Mouse (Mus musculus) liver, postnatal 0 days (tissue): ENCODE measurements around the gene Ppif. TPM values are rescaled to one million over a fixed set of nuclear protein-coding genes. Genes with fewer than 3 reads are reported as not detected.

ENCODE experiments used
- ATAC-seq: fragments of 200-750 bp; cut with Nextera tagmentation; 2 replicates; pipeline ENCODE4 v1.8.0; 2017; ENCODE audit warnings: mild to moderate bottlenecking, moderate library complexity
- DNase-seq: peaks from one replicate; pipeline ENCODE4 v3.0.0-alpha.2; 2016
- H3K27ac ChIP-seq: fragments of 300-500 bp; sonication (generic); 2 replicates; pipeline ENCODE4 v1.5.1; 2014; ENCODE audit warnings: antibody characterized with exemption, moderate library complexity, mild to moderate bottlenecking, low read depth
- H3K27me3 ChIP-seq: fragments of 300-500 bp; sonication (generic); 2 replicates; pipeline ENCODE4 v1.6.1; 2014; ENCODE audit warnings: low read length, control low read depth, mixed read lengths; ENCODE audit not compliant: insufficient read depth
- H3K36me3 ChIP-seq: fragments of 300-500 bp; sonication (generic); replicated peaks from 2 replicates; pipeline ENCODE4 v1.6.1; 2014; ENCODE audit warnings: mild to moderate bottlenecking, control low read depth, low read length, moderate library complexity, mixed read lengths; ENCODE audit not compliant: insufficient read depth
- H3K4me1 ChIP-seq: fragments of 300-500 bp; sonication (generic); 2 replicates; pipeline ENCODE4 v1.6.1; 2014; ENCODE audit warnings: antibody characterized with exemption, mild to moderate bottlenecking, control low read depth; ENCODE audit not compliant: insufficient read depth
- H3K4me2 ChIP-seq: fragments of 300-500 bp; sonication (generic); 2 replicates; pipeline ENCODE4 v1.6.1; 2014; ENCODE audit warnings: low read depth, mild to moderate bottlenecking, low read length, moderate library complexity, mixed read lengths
- H3K4me3 ChIP-seq: fragments of 300-500 bp; sonication (generic); 2 replicates; pipeline ENCODE4 v1.5.1; 2014; ENCODE audit warnings: low read depth, low read length
- H3K9ac ChIP-seq: fragments of 300-500 bp; sonication (generic); replicated peaks from 2 replicates; pipeline ENCODE4 v1.6.1; 2014; ENCODE audit warnings: mild to moderate bottlenecking, moderate library complexity
- H3K9me3 ChIP-seq: fragments of 300-500 bp; sonication (generic); 2 replicates; pipeline ENCODE4 v1.6.1; 2016; ENCODE audit warnings: mild to moderate bottlenecking, control low read depth, low read length, mixed read lengths
- CTCF ChIP-seq: sonication (generic); IDR thresholded peaks from 2 replicates; pipeline ENCODE4 v1.5.1; 2016; ENCODE audit warnings: antibody characterized with exemption, low read depth
- EP300 ChIP-seq: IDR thresholded peaks from 2 replicates; pipeline ENCODE4 v1.6.1; 2016; ENCODE audit warnings: antibody characterized with exemption, low read depth, mild to moderate bottlenecking
- WGBS: fragments of 180-500 bp; shearing (Covaris S2); extraction: QIAGEN DNeasy Blood & Tissue Kit; methylation state at CpG from one replicate; pipeline ENCODE4 v1.1.7; 2014; ENCODE audit not compliant: insufficient replicate concordance; 5-methylcytosine and 5-hydroxymethylcytosine counted together
- polyA plus RNA-seq: library from polyadenylated mRNA; unstranded; fragments of >200 nt; fragmentation: Nextera tagmentation; extraction: Ambion mirVana; gene quantifications from 2 replicates; pipeline ENCODE4 v1.2.1, GENCODE M21; 2015

The Ppif gene
- polyA plus RNA-seq, 1 experiment from 2014 or later = 36.0 TPM

GRCm38 (mm10) chr14:25734736-25735716, 41.1 kb downstream of the Ppif start:
- H3K4me1 ChIP-seq = peaks cover 32% of the 10 kb centered on the region
- DNase-seq = no peak
- no peak overlapping the region for H3K9ac ChIP-seq
- no peak overlapping the region for H3K4me3 ChIP-seq
- H3K27me3 ChIP-seq = no peaks in the 10 kb centered on the region
- ATAC-seq = peak; percentile 18; the same call in 1 of the 2 replicates
- H3K4me2 ChIP-seq = no peak overlapping the region
- H3K36me3 ChIP-seq = no peaks in the 10 kb centered on the region; the same call in 1 of the 2 replicates
- no peaks in the 10 kb centered on the region for H3K9me3 ChIP-seq
- WGBS = 46% methylated on average over 17 of the region's 17 CpGs
- no peak overlapping the region for H3K27ac ChIP-seq
- no peak for TF ChIP-seq EP300
- TF ChIP-seq CTCF = no peak

- no peak for DNase-seq
- H3K36me3 ChIP-seq = no peaks in the 10 kb centered on the region; the same call in 1 of the 2 replicates
- H3K9me3 ChIP-seq = no peaks in the 10 kb centered on the region
- no peak overlapping the region for H3K4me3 ChIP-seq
- H3K4me1 ChIP-seq = peaks cover 34% of the 10 kb centered on the region
- H3K27ac ChIP-seq = peak overlapping the region; percentile 34; the same call in 1 of the 2 replicates
- no peak overlapping the region for H3K4me2 ChIP-seq
- TF ChIP-seq EP300 (no peak), CTCF (no peak)
- WGBS = 71% methylated on average over 3 of the region's 3 CpGs
- H3K9ac ChIP-seq = no peak overlapping the region
- ATAC-seq = no peak
- no peaks in the 10 kb centered on the region for H3K27me3 ChIP-seq
Observed at GRCm38 (mm10) chr14:25736140-25736539, 42.2 kb downstream of the Ppif start.

GRCm38 (mm10) chr14:25736589-25736988, 42.6 kb downstream of the Ppif start:
- no peaks in the 10 kb centered on the region; the same call in 1 of the 2 replicates for H3K36me3 ChIP-seq
- 52% methylated on average over 6 of the region's 6 CpGs for WGBS
- peak; percentile 38 for DNase-seq

GRCm38 (mm10) chr14:25738591-25739001, 44.6 kb downstream of the Ppif start:
- no peak overlapping the region for H3K4me2 ChIP-seq
- no peak overlapping the region; the same call in 1 of the 2 replicates for H3K27ac ChIP-seq
- no peaks in the 10 kb centered on the region for H3K9me3 ChIP-seq
- DNase-seq = peak; percentile 79
- H3K4me1 ChIP-seq = peaks cover 37% of the 10 kb centered on the region
- ATAC-seq = peak; percentile 83
- no peak overlapping the region for H3K9ac ChIP-seq
- H3K4me3 ChIP-seq = no peak overlapping the region
- WGBS = 53% methylated on average over 14 of the region's 14 CpGs
- TF ChIP-seq EP300 (no peak), CTCF (no peak)
- H3K36me3 ChIP-seq = peaks cover 3% of the 10 kb centered on the region; the same call in 1 of the 2 replicates
- H3K27me3 ChIP-seq = no peaks in the 10 kb centered on the region

More at GRCm38 (mm10) chr14:25736589-25736988, 42.6 kb downstream of the Ppif start:
- no peak overlapping the region for H3K9ac ChIP-seq
- H3K4me1 ChIP-seq = peaks cover 36% of the 10 kb centered on the region
- ATAC-seq = no peak
- TF ChIP-seq EP300 = no peak
- TF ChIP-seq CTCF = no peak
- H3K27me3 ChIP-seq = no peaks in the 10 kb centered on the region
- H3K4me3 ChIP-seq = no peak overlapping the region
- H3K27ac ChIP-seq = peak overlapping the region; percentile 34; the same call in 1 of the 2 replicates
- H3K4me2 ChIP-seq = no peak overlapping the region
- no peaks in the 10 kb centered on the region for H3K9me3 ChIP-seq

- Histone ChIP-seq H3K36me3 (peaks cover 9% of the 10 kb centered on the region; the same call in 1 of the 2 replicates), H3K4me3 (no peak overlapping the region), H3K4me2 (no peak overlapping the region), H3K27me3 (no peaks in the 10 kb centered on the region), H3K9me3 (no peaks in the 10 kb centered on the region), H3K4me1 (peaks cover 35% of the 10 kb centered on the region), H3K9ac (no peak overlapping the region), H3K27ac (no peak overlapping the region)
- 68% methylated on average over 4 of the region's 4 CpGs for WGBS
- ATAC-seq = no peak
- 0 out of 2 replicates have a peak, but pooled peaks have one; percentile 4 for TF ChIP-seq CTCF
- no peak for TF ChIP-seq EP300
- DNase-seq = no peak
Observed at GRCm38 (mm10) chr14:25739957-25740565, 46.1 kb downstream of the Ppif start.

GRCm38 (mm10) chr14:25741211-25741610, 47.3 kb downstream of the Ppif start:
- H3K9ac ChIP-seq = no peak overlapping the region
- H3K4me1 ChIP-seq = peaks cover 37% of the 10 kb centered on the region
- no peak overlapping the region for H3K4me2 ChIP-seq
- peaks cover 9% of the 10 kb centered on the region; the same call in 1 of the 2 replicates for H3K36me3 ChIP-seq
- no peak overlapping the region for H3K27ac ChIP-seq
- WGBS = 63% methylated on average over 3 of the region's 3 CpGs
- no peak overlapping the region for H3K4me3 ChIP-seq
- H3K9me3 ChIP-seq = no peaks in the 10 kb centered on the region
- ATAC-seq (no peak), DNase-seq (no peak)
- no peaks in the 10 kb centered on the region for H3K27me3 ChIP-seq
- TF ChIP-seq EP300 = no peak
- TF ChIP-seq CTCF = no peak
